ENCODE assay signal across 10 mouse cellular contexts in the genomic region with DNA sequence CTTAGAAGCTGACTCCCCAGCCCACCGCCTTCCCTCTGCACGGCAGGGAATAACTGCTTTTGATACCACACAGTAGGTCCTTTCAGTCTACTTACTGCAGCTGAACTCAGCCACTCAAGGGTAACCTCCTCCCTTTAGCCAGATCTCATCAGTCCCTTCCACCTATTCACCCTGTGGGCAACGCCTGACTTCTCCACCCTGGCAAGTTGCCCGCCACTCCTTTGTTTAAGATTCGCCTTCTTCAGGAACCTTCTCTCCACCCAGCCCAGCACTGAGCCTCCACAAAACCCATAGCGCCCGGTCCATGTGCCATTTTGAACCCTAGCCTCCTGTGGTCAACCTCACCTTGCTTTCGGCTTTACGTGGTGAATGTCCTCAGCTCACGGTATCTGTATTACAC.
DNase-seq lines count a peak whose midpoint lies in the region; ATAC-seq lines count a peak whose summit lies in the region.
"Had no signal": no experiment of that assay in that cellular context is flagged by ENCODE, and none has a peak within 500 bp of the region (broad histone marks: within the 10 kb centered on the region; RNA-seq: fewer than 3 reads in every experiment).

No protein-coding gene starts in this region.

- no peak for DNase-seq in forebrain, embryonic 10.5 days (ENCODE audit: extremely low spot score, low spot score)
- DNase-seq in kidney, adult 9 months, result no peak
- peak; percentile 71 to 82 for DNase-seq in urinary bladder, postnatal 36 days (ENCODE audit: low spot score in 2 of 2)
- no peak for DNase-seq in urinary bladder, postnatal 4 days (ENCODE audit: low spot score in 2 of 2)
- DNase-seq in thymus, postnatal 36 days, result no peak
- no peak for DNase-seq in frontal cortex, adult 2 months (ENCODE audit: extremely low spot score in 1 of 2, low spot score in 1 of 2)
- DNase-seq: cerebellum, adult 8-10 months; thymus, postnatal 25 days had no signal

- H3K36me3 ChIP-seq in forebrain, embryonic 10.5 days (replicated peaks), result peaks cover 52% of the 10 kb centered on the region
- no peaks in the 10 kb centered on the region for H3K36me3 ChIP-seq in forebrain, embryonic 16.5 days (ENCODE audit: control insufficient read depth, insufficient read depth)
- H3K36me3 ChIP-seq in kidney, embryonic 14.5 days (ENCODE audit: control insufficient read depth, insufficient read depth, low read length), result peaks cover 12% of the 10 kb centered on the region

- peaks cover 62% of the 10 kb centered on the region for H3K4me1 ChIP-seq in forebrain, embryonic 10.5 days
- H3K4me1 ChIP-seq in forebrain, embryonic 16.5 days (replicated peaks; ENCODE audit: control insufficient read depth, insufficient read depth, low read length), result peaks cover 19% of the 10 kb centered on the region
- H3K4me1 ChIP-seq in kidney, embryonic 14.5 days (ENCODE audit: control insufficient read depth, insufficient read depth, low read length), result peaks cover 29% of the 10 kb centered on the region

- H3K27ac ChIP-seq in forebrain, embryonic 10.5 days, result peak overlapping the region; percentile 87
- H3K27ac ChIP-seq in forebrain, embryonic 16.5 days (ENCODE audit: low read length), result no peak overlapping the region
- H3K27ac ChIP-seq in kidney, embryonic 14.5 days (ENCODE audit: low read depth, low read length), result peak overlapping the region; percentile 83

- H3K27me3 ChIP-seq in forebrain, embryonic 10.5 days (ENCODE audit: poor library complexity, severe bottlenecking), result peaks cover 6% of the 10 kb centered on the region; the same call in 1 of the 2 replicates
- no peaks in the 10 kb centered on the region for H3K27me3 ChIP-seq in forebrain, embryonic 16.5 days (replicated peaks; ENCODE audit: control insufficient read depth, insufficient read depth, low read length)
- no peaks in the 10 kb centered on the region for H3K27me3 ChIP-seq in kidney, embryonic 14.5 days (ENCODE audit: control insufficient read depth, insufficient read depth, low read length)

- no peak overlapping the region for H3K4me3 ChIP-seq in forebrain, embryonic 10.5 days
- no peak overlapping the region for H3K4me3 ChIP-seq in forebrain, embryonic 16.5 days (replicated peaks; ENCODE audit: low read length)
- H3K4me3 ChIP-seq in kidney, embryonic 14.5 days (ENCODE audit: low read length), result no peak overlapping the region

- WGBS in forebrain, embryonic 10.5 days, result 88% methylated on average over 10 of the region's 10 CpGs
- 88% methylated on average over 10 of the region's 10 CpGs for WGBS in forebrain, embryonic 16.5 days
- 87% methylated on average over 10 of the region's 10 CpGs for WGBS in kidney, embryonic 14.5 days

- ATAC-seq in forebrain, embryonic 16.5 days, result no peak
- ATAC-seq in kidney, embryonic 14.5 days (ENCODE audit: low FRiP score, low TSS enrichment), result no peak

- no peaks in the 10 kb centered on the region for H3K9me3 ChIP-seq in forebrain, embryonic 10.5 days
- H3K9me3 ChIP-seq in forebrain, embryonic 16.5 days (ENCODE audit: control insufficient read depth, low read length), result no peaks in the 10 kb centered on the region
- no peaks in the 10 kb centered on the region for H3K9me3 ChIP-seq in kidney, embryonic 14.5 days (ENCODE audit: control insufficient read depth, low read length)

- no peak overlapping the region for H3K4me2 ChIP-seq in forebrain, embryonic 16.5 days (ENCODE audit: low read length)
- no peak overlapping the region for H3K4me2 ChIP-seq in kidney, embryonic 14.5 days (replicated peaks; ENCODE audit: low read depth, low read length)

- H3K9ac ChIP-seq in forebrain, embryonic 16.5 days (replicated peaks; ENCODE audit: low read depth, low read length), result no peak overlapping the region
- H3K9ac ChIP-seq in kidney, embryonic 14.5 days (ENCODE audit: low read depth, low read length), result no peak overlapping the region

Comparison
In these comparisons a context has a peak if more than half of its experiments do, and no peak if none do; other contexts are left out.
1. DNase-seq: peak in urinary bladder, postnatal 36 days (2 of 2); none in forebrain, embryonic 10.5 days (single experiment), kidney, adult 9 months (single experiment), urinary bladder, postnatal 4 days (0 of 2), thymus, postnatal 36 days (0 of 2) and frontal cortex, adult 2 months (0 of 2).